Mouse (Mus musculus) MEL (cell line): ENCODE results near the gene Cbl. TPM values are rescaled to one million over a fixed set of nuclear protein-coding genes. Genes with fewer than 3 reads are reported as not detected.

Experiments used
- DNase-seq: peaks from one replicate; pipeline ENCODE4 v3.0.0; 2011; ENCODE audit warnings: low read depth, low spot score
- H3K27ac ChIP-seq: 2 replicates; pipeline ENCODE4 v1.5.1; 2012; ENCODE audit warnings: low read depth, mild to moderate bottlenecking, control low read depth, low read length, moderate library complexity; ENCODE audit not compliant: control insufficient read depth
- H3K27me3 ChIP-seq, 2 experiments: fragments of 150-350 bp in 1 of 2; sonication (generic) in 1 of 2; 2 replicates each; pipeline ENCODE4 v1.6.1; 2012; ENCODE audit warnings: low read length in 2 of 2, mild to moderate bottlenecking in 2 of 2, improper control_type of control experiment in 1 of 2, moderate library complexity in 1 of 2; ENCODE audit not compliant: insufficient read depth in 2 of 2, control insufficient read depth in 1 of 2
- H3K36me3 ChIP-seq, 2 experiments: 2 replicates each; pipeline ENCODE4 v1.6.1; 2012 to 2014; ENCODE audit warnings: low read length in 2 of 2, improper control_type of control experiment in 1 of 2, inconsistent platforms in 1 of 2, mild to moderate bottlenecking in 1 of 2; ENCODE audit not compliant: insufficient read depth in 2 of 2, control insufficient read depth in 1 of 2
- H3K4me1 ChIP-seq, 2 experiments: fragments of 150-350 bp in 1 of 2; sonication (generic) in 1 of 2; 2 replicates each; pipeline ENCODE4 v1.6.1; 2012; ENCODE audit warnings: low read length in 2 of 2, improper control_type of control experiment in 1 of 2, mild to moderate bottlenecking in 1 of 2; ENCODE audit not compliant: insufficient read depth in 2 of 2, control insufficient read depth in 1 of 2
- H3K4me3 ChIP-seq, 2 experiments: fragments of 150-350 bp in 1 of 2; sonication (generic) in 1 of 2; 2 replicates each; pipeline ENCODE4 v1.5.1; 2012; ENCODE audit warnings: low read depth in 2 of 2, low read length in 2 of 2, mild to moderate bottlenecking in 2 of 2, moderate library complexity in 2 of 2, control low read depth in 1 of 2, improper control_type of control experiment in 1 of 2; ENCODE audit not compliant: control insufficient read depth in 1 of 2, insufficient read depth in 1 of 2
- H3K79me2 ChIP-seq: 2 replicates; pipeline ENCODE4 v1.6.1; 2012; ENCODE audit warnings: mild to moderate bottlenecking, low read length, moderate library complexity; ENCODE audit not compliant: control insufficient read depth, poor library complexity, insufficient read depth
- H3K9ac ChIP-seq: 2 replicates; pipeline ENCODE4 v1.6.1; 2012; ENCODE audit warnings: low read depth, mild to moderate bottlenecking, control low read depth, low read length, moderate library complexity; ENCODE audit not compliant: control insufficient read depth, poor library complexity, severe bottlenecking
- H3K9me3 ChIP-seq: fragments of 150-350 bp; sonication (generic); replicated peaks from 2 replicates; pipeline ENCODE4 v1.6.1; 2012; ENCODE audit warnings: mild to moderate bottlenecking, low read length, improper control_type of control experiment, moderate library complexity; ENCODE audit not compliant: insufficient read depth
- BHLHE40 ChIP-seq: IDR thresholded peaks from 2 replicates; pipeline ENCODE4 v1.6.1; 2012; ENCODE audit warnings: low read depth, mild to moderate bottlenecking, inconsistent platforms, low read length, improper control_type of control experiment, borderline replicate concordance
- CHD1 ChIP-seq: IDR thresholded peaks from 2 replicates; pipeline ENCODE4 v1.6.1; 2012; ENCODE audit warnings: low read depth, mild to moderate bottlenecking, inconsistent platforms, low read length, improper control_type of control experiment
- CTCF ChIP-seq, 3 experiments: IDR thresholded peaks in 2 of 3; conservative IDR thresholded peaks in 1 of 3; 2 replicates each; pipeline ENCODE4 v1.5.1; 2011 to 2012; ENCODE audit warnings: low read length in 3 of 3, low read depth in 2 of 3, mild to moderate bottlenecking in 2 of 3, improper control_type of control experiment in 1 of 3, inconsistent platforms in 1 of 3, mixed read lengths in 1 of 3, moderate library complexity in 1 of 3; ENCODE audit not compliant: control insufficient read depth in 1 of 3, insufficient read depth in 1 of 3, poor library complexity in 1 of 3, severe bottlenecking in 1 of 3
- E2F4 ChIP-seq: IDR thresholded peaks from 2 replicates; pipeline ENCODE4 v1.6.1; 2011; ENCODE audit warnings: low read depth, low read length, improper control_type of control experiment, borderline replicate concordance
- ELF1 ChIP-seq: IDR thresholded peaks from 2 replicates; pipeline ENCODE4 v1.6.1; 2014; ENCODE audit warnings: low read depth, mild to moderate bottlenecking, inconsistent platforms, low read length, improper control_type of control experiment, moderate library complexity
- GABPA ChIP-seq: IDR thresholded peaks from 2 replicates; pipeline ENCODE4 v1.6.1; 2012; ENCODE audit warnings: low read depth, mild to moderate bottlenecking, inconsistent platforms, low read length, improper control_type of control experiment, moderate library complexity
- JUND ChIP-seq: IDR thresholded peaks from 2 replicates; pipeline ENCODE4 v1.6.1; 2011; ENCODE audit warnings: low read depth, mild to moderate bottlenecking, improper control_type of control experiment, low read length
- KAT2A ChIP-seq: conservative IDR thresholded peaks from 2 replicates; pipeline ENCODE4 v1.6.1; 2012; ENCODE audit warnings: low read depth, low read length, improper control_type of control experiment, inconsistent platforms
- MAX ChIP-seq: IDR thresholded peaks from 2 replicates; pipeline ENCODE4 v1.6.1; 2011; ENCODE audit warnings: low read length, improper control_type of control experiment
- MAZ ChIP-seq: IDR thresholded peaks from 2 replicates; pipeline ENCODE4 v1.6.1; 2012; ENCODE audit warnings: low read depth, mild to moderate bottlenecking, inconsistent platforms, low read length, improper control_type of control experiment
- MXI1 ChIP-seq: IDR thresholded peaks from 2 replicates; pipeline ENCODE4 v1.6.1; 2011; ENCODE audit warnings: mild to moderate bottlenecking, low read depth, low read length, improper control_type of control experiment
- MYB ChIP-seq: IDR thresholded peaks from 2 replicates; pipeline ENCODE4 v1.6.1; 2011; ENCODE audit warnings: mild to moderate bottlenecking, low read depth, low read length, improper control_type of control experiment
- MYC ChIP-seq: IDR thresholded peaks from 2 replicates; pipeline ENCODE4 v1.6.1; 2011; ENCODE audit warnings: low read depth, mild to moderate bottlenecking, low read length, improper control_type of control experiment, moderate library complexity
- NELFE ChIP-seq: IDR thresholded peaks from 2 replicates; pipeline ENCODE4 v1.6.1; 2011; ENCODE audit warnings: low read depth, low read length, improper control_type of control experiment
- NRF1 ChIP-seq: IDR thresholded peaks from 2 replicates; pipeline ENCODE4 v1.6.1; 2014; ENCODE audit warnings: low read depth, mild to moderate bottlenecking, inconsistent platforms, low read length, improper control_type of control experiment, moderate library complexity; ENCODE audit not compliant: poor library complexity, insufficient read depth, severe bottlenecking
- POLR2A ChIP-seq, 2 experiments: IDR thresholded peaks; 2 replicates each; pipeline ENCODE4 v1.6.1; 2011 to 2012; ENCODE audit warnings: low read length in 2 of 2, mild to moderate bottlenecking in 2 of 2, control low read depth in 1 of 2, improper control_type of control experiment in 1 of 2, low read depth in 1 of 2, moderate library complexity in 1 of 2; ENCODE audit not compliant: control insufficient read depth in 1 of 2, insufficient read depth in 1 of 2, poor library complexity in 1 of 2
- POLR2AphosphoS5 ChIP-seq: IDR thresholded peaks from 2 replicates; pipeline ENCODE4 v1.6.1; 2012; ENCODE audit warnings: low read depth, borderline replicate concordance, mild to moderate bottlenecking, inconsistent platforms, low read length, moderate library complexity, mixed read lengths
- RAD21 ChIP-seq: IDR thresholded peaks from 2 replicates; pipeline ENCODE4 v1.6.1; 2011; ENCODE audit warnings: mild to moderate bottlenecking, low read depth, low read length, improper control_type of control experiment
- SIN3A ChIP-seq: IDR thresholded peaks from 2 replicates; pipeline ENCODE4 v1.6.1; 2012; ENCODE audit warnings: low read length, improper control_type of control experiment, inconsistent platforms
- UBTF ChIP-seq: IDR thresholded peaks from 2 replicates; pipeline ENCODE4 v1.6.1; 2012; ENCODE audit warnings: low read depth, mild to moderate bottlenecking, inconsistent platforms, low read length, improper control_type of control experiment, moderate library complexity, borderline replicate concordance; ENCODE audit not compliant: insufficient read depth
- ZC3H11A ChIP-seq: IDR thresholded peaks from 2 replicates; pipeline ENCODE4 v1.6.1; 2012; ENCODE audit warnings: low read depth, mild to moderate bottlenecking, inconsistent platforms, low read length, improper control_type of control experiment
- ZMIZ1 ChIP-seq: IDR thresholded peaks from 2 replicates; pipeline ENCODE4 v1.6.1; 2012; ENCODE audit warnings: low read depth, mild to moderate bottlenecking, inconsistent platforms, low read length, improper control_type of control experiment, moderate library complexity
- polyA plus RNA-seq, 2 experiments: library from polyadenylated mRNA; stranded (reverse) in 1 of 2; unstranded in 1 of 2; fragments of >175 nt in 1 of 2; fragments of >200 nt in 1 of 2; gene quantifications; 2 replicates each; pipeline versions ENCODE4 v1.2.1 to v1.2.4; 2012; ENCODE audit warnings: low replicate concordance in 2 of 2, low read depth in 1 of 2; ENCODE audit not compliant: insufficient read length in 2 of 2, insufficient read depth in 1 of 2, missing spikeins in 1 of 2
- total RNA-seq: library from RNA; depleted of rRNA; stranded (reverse); fragments of 300-350 nt; gene quantifications from 2 replicates; pipeline ENCODE4 v1.2.3, GENCODE M21; 2012

Gene Cbl
- total and polyA plus RNA-seq, 3 experiments = 9.1 to 41.1 (median 36.8) TPM

GRCm38 (mm10) chr9:44261388-44261787, 27.5 kb upstream of the Cbl start (continued):
- TF ChIP-seq POLR2A (IDR thresholded peaks at IDR 0.05; ENCODE audit: control insufficient read depth in 1 of 2, insufficient read depth in 1 of 2, low read depth in 1 of 2, low read length in 2 of 2, poor library complexity in 1 of 2) = no peak

GRCm38 (mm10) chr9:44259014-44259413, 25.2 kb upstream of the Cbl start:
- no peaks in the 10 kb centered on the region for H3K9me3 ChIP-seq
- no peaks in the 10 kb centered on the region for H3K79me2 ChIP-seq
- TF ChIP-seq E2F4 = no peak
- no peak for TF ChIP-seq UBTF
- no peak for TF ChIP-seq POLR2AphosphoS5
- no peak for TF ChIP-seq ELF1
- no peak for TF ChIP-seq CTCF (IDR thresholded peaks at IDR 0.05 in 2 of 3, conservative IDR thresholded peaks at IDR 0.05 in 1 of 3; ENCODE audit: control insufficient read depth in 1 of 3, insufficient read depth in 1 of 3, low read depth in 2 of 3, low read length in 3 of 3, poor library complexity in 1 of 3, severe bottlenecking in 1 of 3)
- no peak for TF ChIP-seq MYC
- no peak for TF ChIP-seq MXI1
- no peak for TF ChIP-seq CHD1
- no peak overlapping the region for H3K9ac ChIP-seq
- no peaks in the 10 kb centered on the region for H3K36me3 ChIP-seq
- no peak overlapping the region for H3K4me3 ChIP-seq
- DNase-seq = no peak
- H3K4me1 ChIP-seq = no peaks in the 10 kb centered on the region
- no peak overlapping the region for H3K27ac ChIP-seq
- no peaks in the 10 kb centered on the region for H3K27me3 ChIP-seq

- Histone ChIP-seq H3K27ac (no peak overlapping the region), H3K4me1 (no peaks in the 10 kb centered on the region)
Observed at GRCm38 (mm10) chr9:44256213-44256612, 22.4 kb upstream of the Cbl start.

More at GRCm38 (mm10) chr9:44256213-44256612, 22.4 kb upstream of the Cbl start:
- H3K4me3 ChIP-seq = no peak overlapping the region
- H3K9ac ChIP-seq = no peak overlapping the region
- H3K9me3 ChIP-seq = no peaks in the 10 kb centered on the region
- H3K36me3 ChIP-seq = no peaks in the 10 kb centered on the region
- DNase-seq = no peak
- TF ChIP-seq ZMIZ1 (no peak), MAZ (no peak), MYC (no peak), MYB (no peak), CTCF (IDR thresholded peaks at IDR 0.05 in 2 of 3, conservative IDR thresholded peaks at IDR 0.05 in 1 of 3; ENCODE audit: control insufficient read depth in 1 of 3, insufficient read depth in 1 of 3, low read depth in 2 of 3, low read length in 3 of 3, poor library complexity in 1 of 3, severe bottlenecking in 1 of 3) (no peak), NELFE (no peak), GABPA (no peak), KAT2A (no peak), MAX (no peak), RAD21 (no peak), ZC3H11A (no peak), JUND (no peak), POLR2AphosphoS5 (no peak), BHLHE40 (no peak), SIN3A (no peak), NRF1 (no peak), ELF1 (no peak)
- no peaks in the 10 kb centered on the region for H3K79me2 ChIP-seq
- no peaks in the 10 kb centered on the region for H3K27me3 ChIP-seq
